Comparison of ENCODE assay signal across 8 mouse cellular contexts in the genomic region with DNA sequence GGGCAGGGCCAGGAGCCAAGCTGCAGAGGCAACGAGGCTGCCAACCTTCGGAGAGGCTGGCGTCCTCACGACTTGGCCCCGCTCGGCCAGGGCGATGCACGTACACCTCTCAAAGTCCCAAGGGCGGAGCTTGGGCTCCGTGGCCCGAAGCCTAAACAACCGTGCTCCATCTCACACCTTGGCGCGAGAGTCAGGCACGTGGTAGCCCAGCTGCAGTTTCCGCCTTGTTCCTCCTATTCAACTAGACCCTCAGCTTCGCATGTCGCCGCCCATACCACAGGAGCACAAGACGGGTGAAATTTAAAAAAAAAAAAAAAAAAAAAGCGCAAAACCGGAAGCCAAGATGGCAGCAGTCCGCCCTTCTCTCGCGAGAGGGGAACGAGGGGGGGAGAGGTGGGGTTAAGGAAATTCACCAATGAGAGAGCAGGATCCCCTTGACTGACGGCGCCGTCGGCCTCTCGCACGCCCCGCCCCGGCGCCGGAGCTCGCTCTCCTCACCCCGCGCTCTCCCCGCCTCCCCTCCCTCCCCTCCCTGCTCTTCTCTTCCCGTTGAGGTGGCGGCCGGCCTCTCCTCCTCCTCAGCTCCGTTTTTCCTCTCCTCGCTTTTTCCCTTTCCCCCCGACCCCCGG. TPM values are rescaled to one million over a fixed set of nuclear protein-coding genes. Genes with fewer than 3 reads are reported as not detected.
DNase-seq lines count a peak whose midpoint lies in the region; ATAC-seq and TF ChIP-seq lines count a peak whose summit lies in the region.

Gdi2 (plus strand) TSS at position 470 of the 629 bp plus-strand sequence.

- peak within 1 kb of the TSS; percentile 86 for H3K4me3 ChIP-seq in heart, embryonic 11.5 days (ENCODE audit: low read depth, low read length)
- peak within 1 kb of the TSS; percentile 98 for H3K4me3 ChIP-seq in kidney, embryonic 16.5 days (ENCODE audit: low read length)
- H3K4me3 ChIP-seq in liver, adult 2 months (ENCODE audit: insufficient read depth, low read depth, low read length) = peak within 1 kb of the TSS; percentile 93
- peak within 1 kb of the TSS; percentile 74 for H3K4me3 ChIP-seq in myocyte

- DNase-seq in B cell, adult 2 months = peak; percentile 96 to 97
- DNase-seq in brain, adult 2 months (ENCODE audit: low read depth, low spot score) = peak; percentile 99
- peak; percentile 88 for DNase-seq in liver, adult 2 months (ENCODE audit: extremely low read depth, low read depth, low spot score)
- DNase-seq in splenic B cell, adult 2 months (ENCODE audit: low read depth, low spot score) = peak; percentile 99

- H3K79me2 ChIP-seq in liver, adult 2 months (ENCODE audit: control insufficient read depth, insufficient read depth, low read length) = peaks cover 20% of the 10 kb centered on the region; the same call in 1 of the 2 replicates
- H3K79me2 ChIP-seq in myocyte (ENCODE audit: control insufficient read depth, insufficient read depth) = peaks cover 40% of the 10 kb centered on the region

- TF ChIP-seq CTCF in liver, adult 2 months (IDR thresholded peaks at IDR 0.05; ENCODE audit: low read depth, low read length) = no peak

- peak within 1 kb of the TSS; percentile 99 for H3K27ac ChIP-seq in heart, embryonic 11.5 days (ENCODE audit: low read depth, low read length)
- peak within 1 kb of the TSS; percentile 100 for H3K27ac ChIP-seq in kidney, embryonic 16.5 days (ENCODE audit: low read length)
- H3K27ac ChIP-seq in liver, adult 2 months (replicated peaks; ENCODE audit: insufficient read depth, low read depth, low read length) = peak within 1 kb of the TSS; percentile 96

- H3ac ChIP-seq in myocyte (ENCODE audit: control insufficient read depth, insufficient read length) = peak within 1 kb of the TSS; percentile 88

- no peaks in the 10 kb centered on the region for H3K9me3 ChIP-seq in heart, embryonic 11.5 days (replicated peaks; ENCODE audit: control insufficient read depth, low read length)
- H3K9me3 ChIP-seq in kidney, embryonic 16.5 days (ENCODE audit: low read length) = no peaks in the 10 kb centered on the region

- H3K4me2 ChIP-seq in heart, embryonic 11.5 days = peak within 1 kb of the TSS; percentile 81
- H3K4me2 ChIP-seq in kidney, embryonic 16.5 days (replicated peaks; ENCODE audit: low read depth, low read length) = peak within 1 kb of the TSS; percentile 95
- H3K4me2 ChIP-seq in myocyte (ENCODE audit: low read depth) = peak within 1 kb of the TSS; percentile 94

- WGBS in heart, embryonic 11.5 days (ENCODE audit: insufficient replicate concordance) = 1% methylated on average over 30 of the region's 47 CpGs
- WGBS in kidney, embryonic 16.5 days = under 1% methylated on average over 41 of the region's 47 CpGs
- WGBS in liver, adult 2 months = under 1% methylated on average over 40 of the region's 47 CpGs

- H3K9ac ChIP-seq in heart, embryonic 11.5 days (ENCODE audit: low read depth, low read length) = peak within 1 kb of the TSS; percentile 98
- H3K9ac ChIP-seq in kidney, embryonic 16.5 days (replicated peaks; ENCODE audit: low read length) = peak within 1 kb of the TSS; percentile 98
- H3K9ac ChIP-seq in liver, adult 2 months (ENCODE audit: low read depth, low read length) = peak within 1 kb of the TSS; percentile 92

- peak; percentile 98 for ATAC-seq in erythroblast, adult 5-6 weeks (replicated peaks; ENCODE audit: low FRiP score, poor library complexity, severe bottlenecking)
- ATAC-seq in heart, embryonic 11.5 days (replicated peaks; ENCODE audit: insufficient number of reproducible peaks, low FRiP score, low TSS enrichment) = peak; percentile 99
- ATAC-seq in kidney, embryonic 16.5 days (ENCODE audit: low FRiP score, low TSS enrichment) = peak; percentile 97

- no peaks in the 10 kb centered on the region for H3K27me3 ChIP-seq in heart, embryonic 11.5 days (ENCODE audit: control insufficient read depth, insufficient read depth, low read length)
- no peaks in the 10 kb centered on the region for H3K27me3 ChIP-seq in kidney, embryonic 16.5 days (ENCODE audit: insufficient read depth, low read length)
- no peaks in the 10 kb centered on the region for H3K27me3 ChIP-seq in liver, adult 2 months (ENCODE audit: control insufficient read depth, insufficient read depth, low read length)
- H3K27me3 ChIP-seq in myocyte (ENCODE audit: control insufficient read depth, insufficient read depth, insufficient read length) = no peaks in the 10 kb centered on the region
- no peaks in the 10 kb centered on the region for H3K27me3 ChIP-seq in splenic B cell, adult 2 months (ENCODE audit: control insufficient read depth, insufficient read depth, low read length, poor library complexity, severe bottlenecking)

- H3K36me3 ChIP-seq in heart, embryonic 11.5 days (ENCODE audit: control insufficient read depth, insufficient read depth, low read length) = no peaks in the 10 kb centered on the region
- H3K36me3 ChIP-seq in kidney, embryonic 16.5 days (ENCODE audit: insufficient read depth, low read length) = no peaks in the 10 kb centered on the region
- peaks cover 1% of the 10 kb centered on the region; the same call in 1 of the 2 replicates for H3K36me3 ChIP-seq in liver, adult 2 months (ENCODE audit: control insufficient read depth, insufficient read depth, low read length)
- no peaks in the 10 kb centered on the region for H3K36me3 ChIP-seq in myocyte (ENCODE audit: control insufficient read depth, insufficient read depth)
- H3K36me3 ChIP-seq in splenic B cell, adult 2 months (ENCODE audit: control insufficient read depth, insufficient read depth, low read length, poor library complexity, severe bottlenecking) = 0 out of 2 replicates have a peak, but pooled peaks cover 2% of the 10 kb centered on the region

- H3K4me1 ChIP-seq in heart, embryonic 11.5 days (ENCODE audit: control insufficient read depth, insufficient read depth, low read length) = peaks cover 14% of the 10 kb centered on the region
- H3K4me1 ChIP-seq in kidney, embryonic 16.5 days (ENCODE audit: insufficient read depth, low read length) = peaks cover 25% of the 10 kb centered on the region
- peaks cover 8% of the 10 kb centered on the region for H3K4me1 ChIP-seq in liver, adult 2 months (ENCODE audit: control insufficient read depth, insufficient read depth, low read length)

- peak; percentile 59; the same call in 1 of the 2 replicates for TF ChIP-seq POLR2A in liver, adult 2 months (IDR thresholded peaks at IDR 0.05; ENCODE audit: extremely low read depth, insufficient read depth, low read length)
- TF ChIP-seq POLR2A in myocyte (IDR thresholded peaks at IDR 0.05; ENCODE audit: insufficient read length, low read depth) = peak; percentile 88

TF ChIP-seq in myocyte, 11 proteins besides CTCF, POLR2A, EP300 and RAD21:
- TF ChIP-seq E2F4 (IDR thresholded peaks at IDR 0.05; ENCODE audit: insufficient read depth) (no peak), USF1 (IDR thresholded peaks at IDR 0.05; ENCODE audit: low read depth) (no peak), POLR2AphosphoS2 (IDR thresholded peaks at IDR 0.05; ENCODE audit: insufficient read length, low read depth) (peak; percentile 81), MYOD1 (IDR thresholded peaks at IDR 0.05; ENCODE audit: control insufficient read depth in 1 of 3, insufficient read length in 2 of 3, low read depth in 2 of 3) (peak in 1 of 3 experiments; percentile 6), REST (IDR thresholded peaks at IDR 0.05; ENCODE audit: insufficient read depth, insufficient read length) (peak; percentile 5)

RNA-seq across cellular contexts. Expression of gene Gdi2, which starts in this region (rescaled TPM):
- total RNA-seq in erythroblast, adult 5-6 weeks (2015; ENCODE audit: low replicate concordance) = 130 and 147 TPM in 2 replicates
- 125 and 139 TPM in 2 replicates for total RNA-seq in erythroblast, adult 5-6 weeks (2017; ENCODE audit: low replicate concordance)
- 370 and 406 TPM in 2 replicates for polyA plus RNA-seq in heart, embryonic 11.5 days (2014; fragmentation: Nextera tagmentation; extraction: Ambion mirVana)
- polyA plus RNA-seq in kidney, embryonic 16.5 days (2015; fragmentation: Nextera tagmentation; extraction: Ambion mirVana) = 435 and 448 TPM in 2 replicates
- total RNA-seq in liver, adult 2 months (2014; rRNA removed) = 250 and 268 TPM in 2 replicates
- 146 and 159 TPM in 2 replicates for polyA plus RNA-seq in liver, adult 2 months (2012; rRNA removed)
- 234 TPM for polyA plus RNA-seq in myocyte (2012; fragmentation: generic; extraction: Trizol)

Comparison
In these comparisons a context has a peak if more than half of its experiments do, and no peak if none do; other contexts are left out.
1. Peak in every context shown above with its lines: DNase-seq, ATAC-seq, H3K4me3 ChIP-seq and H3K27ac ChIP-seq.